Mouse (Mus musculus): ENCODE measurements around the gene Txnip. TPM values are rescaled to one million over a fixed set of nuclear protein-coding genes. Genes with fewer than 3 reads are reported as not detected.
A peak's percentile ranks its signal among the peaks of the same experiment; 100 is the strongest.

Txnip gene
- polyA plus RNA-seq, 1 experiment from 2014 or later = 57.6 TPM

- Histone ChIP-seq H3K4me2 (replicated peaks) (no peak overlapping the region), H3K36me3 (no peaks in the 10 kb centered on the region; the same call in 1 of the 2 replicates), H3K9ac (replicated peaks) (no peak overlapping the region), H3K4me1 (replicated peaks) (peaks cover 11% of the 10 kb centered on the region), H3K4me3 (replicated peaks) (no peak overlapping the region), H3K27ac (no peak overlapping the region), H3K27me3 (peaks cover 9% of the 10 kb centered on the region; the same call in 1 of the 2 replicates), H3K9me3 (no peaks in the 10 kb centered on the region)
- no peak for ATAC-seq
- WGBS = 85% methylated on average over 16 of the region's 16 CpGs
Measured at GRCm38 (mm10) chr3:96581771-96582515, 24.2 kb downstream of the Txnip start.

GRCm38 (mm10) chr3:96583386-96583785 is 25.6 kb downstream of the Txnip start:
- Histone ChIP-seq H3K4me3 (replicated peaks) (no peak overlapping the region), H3K27me3 (peaks cover 9% of the 10 kb centered on the region; the same call in 1 of the 2 replicates), H3K4me2 (replicated peaks) (no peak overlapping the region), H3K36me3 (no peaks in the 10 kb centered on the region; the same call in 1 of the 2 replicates), H3K27ac (no peak overlapping the region), H3K4me1 (replicated peaks) (peaks cover 6% of the 10 kb centered on the region), H3K9me3 (no peaks in the 10 kb centered on the region), H3K9ac (replicated peaks) (no peak overlapping the region)
- ATAC-seq = no peak
- WGBS = 96% methylated on average over 5 of the region's 5 CpGs

- no peak overlapping the region for H3K27ac ChIP-seq
- 80% methylated on average over 4 of the region's 4 CpGs for WGBS
- H3K9me3 ChIP-seq = no peaks in the 10 kb centered on the region
- H3K27me3 ChIP-seq = peaks cover 8% of the 10 kb centered on the region; the same call in 1 of the 2 replicates
- no peak overlapping the region for H3K4me3 ChIP-seq (replicated peaks)
- H3K9ac ChIP-seq (replicated peaks) = no peak overlapping the region
- H3K36me3 ChIP-seq = no peaks in the 10 kb centered on the region
- no peak for ATAC-seq
- H3K4me1 ChIP-seq (replicated peaks) = peaks cover 19% of the 10 kb centered on the region
- H3K4me2 ChIP-seq (replicated peaks) = no peak overlapping the region
Measured at GRCm38 (mm10) chr3:96590657-96591056, 32.9 kb downstream of the Txnip start.

- Histone ChIP-seq H3K9ac (replicated peaks) (peak overlapping the region; percentile 78), H3K27me3 (peaks cover 12% of the 10 kb centered on the region; the same call in 1 of the 2 replicates)
Measured at GRCm38 (mm10) chr3:96593374-96593773, 35.6 kb downstream of the Txnip start.

GRCm38 (mm10) chr3:96593790-96594560 is 36.2 kb downstream of the Txnip start, which contains the start of gene Polr3gl:
Polr3gl (minus strand) TSS chr3:96594181.
- peak within 1 kb of the TSS; percentile 67 for H3K4me3 ChIP-seq (replicated peaks)
- H3K4me1 ChIP-seq (replicated peaks) = peaks cover 52% of the 10 kb centered on the region
- no peaks in the 10 kb centered on the region for H3K36me3 ChIP-seq
- H3K9ac ChIP-seq (replicated peaks) = peak within 1 kb of the TSS; percentile 78
- ATAC-seq = peak; percentile 88
- no peaks in the 10 kb centered on the region for H3K9me3 ChIP-seq
- H3K27ac ChIP-seq = peak within 1 kb of the TSS; percentile 76
- under 1% methylated on average over 38 of the region's 38 CpGs for WGBS
- H3K27me3 ChIP-seq = peaks cover 14% of the 10 kb centered on the region; the same call in 1 of the 2 replicates
- H3K4me2 ChIP-seq (replicated peaks) = peak within 1 kb of the TSS; percentile 70

More at GRCm38 (mm10) chr3:96593374-96593773, 35.6 kb downstream of the Txnip start:
- Histone ChIP-seq H3K4me3 (replicated peaks) (peak overlapping the region; percentile 67), H3K36me3 (no peaks in the 10 kb centered on the region), H3K9me3 (no peaks in the 10 kb centered on the region), H3K4me2 (replicated peaks) (peak overlapping the region; percentile 70), H3K27ac (peak overlapping the region; percentile 76), H3K4me1 (replicated peaks) (peaks cover 46% of the 10 kb centered on the region)
- 1% methylated on average over 10 of the region's 10 CpGs for WGBS
- no peak for ATAC-seq

- no peak for ATAC-seq
- peaks cover 59% of the 10 kb centered on the region for H3K4me1 ChIP-seq (replicated peaks)
- 81% methylated on average over 5 of the region's 5 CpGs for whole genome bisulfite sequencing
- no peak overlapping the region for H3K9ac ChIP-seq (replicated peaks)
- peaks cover 14% of the 10 kb centered on the region; the same call in 1 of the 2 replicates for H3K27me3 ChIP-seq
- H3K36me3 ChIP-seq = no peaks in the 10 kb centered on the region
- no peak overlapping the region for H3K4me2 ChIP-seq (replicated peaks)
- H3K9me3 ChIP-seq = no peaks in the 10 kb centered on the region
- H3K4me3 ChIP-seq (replicated peaks) = no peak overlapping the region
- no peak overlapping the region for H3K27ac ChIP-seq
Measured at GRCm38 (mm10) chr3:96594851-96595250, 37.1 kb downstream of the Txnip start.

- no peak overlapping the region for H3K27ac ChIP-seq
- peak overlapping the region; percentile 85 for H3K4me2 ChIP-seq (replicated peaks)
- ATAC-seq = no peak
- peaks cover 67% of the 10 kb centered on the region for H3K4me1 ChIP-seq (replicated peaks)
- H3K9ac ChIP-seq (replicated peaks) = no peak overlapping the region
- H3K9me3 ChIP-seq = no peaks in the 10 kb centered on the region
- H3K4me3 ChIP-seq (replicated peaks) = peak overlapping the region; percentile 51
- 15% methylated on average over 6 of the region's 6 CpGs for WGBS
- H3K27me3 ChIP-seq = peaks cover 14% of the 10 kb centered on the region; the same call in 1 of the 2 replicates
- no peaks in the 10 kb centered on the region for H3K36me3 ChIP-seq
Measured at GRCm38 (mm10) chr3:96595661-96596060, 37.9 kb downstream of the Txnip start.

GRCm38 (mm10) chr3:96596228-96596707 is 38.5 kb downstream of the Txnip start, which contains the start of gene Ankrd34a:
Ankrd34a (plus strand) TSS chr3:96596636.
- H3K27ac ChIP-seq = peak within 1 kb of the TSS; percentile 64; the same call in 1 of the 2 replicates
- H3K4me3 ChIP-seq (replicated peaks) = peak within 1 kb of the TSS; percentile 51
- H3K36me3 ChIP-seq = no peaks in the 10 kb centered on the region
- H3K9me3 ChIP-seq = no peaks in the 10 kb centered on the region
- H3K4me2 ChIP-seq (replicated peaks) = peak within 1 kb of the TSS; percentile 85
- peak within 1 kb of the TSS; percentile 74 for H3K9ac ChIP-seq (replicated peaks)
- H3K27me3 ChIP-seq = peaks cover 14% of the 10 kb centered on the region; the same call in 1 of the 2 replicates
- WGBS = under 1% methylated on average over 19 of the region's 23 CpGs
- H3K4me1 ChIP-seq (replicated peaks) = peaks cover 67% of the 10 kb centered on the region
- ATAC-seq = no peak

- ATAC-seq = no peak
- under 1% methylated on average over 12 of the region's 12 CpGs for WGBS
- Histone ChIP-seq H3K36me3 (no peaks in the 10 kb centered on the region), H3K9ac (replicated peaks) (peak overlapping the region; percentile 74), H3K27me3 (peaks cover 14% of the 10 kb centered on the region; the same call in 1 of the 2 replicates), H3K4me1 (replicated peaks) (peaks cover 69% of the 10 kb centered on the region), H3K4me3 (replicated peaks) (peak overlapping the region; percentile 51), H3K27ac (0 out of 2 replicates have a peak overlapping the region, but pooled peaks have one; percentile 64), H3K4me2 (replicated peaks) (peak overlapping the region; percentile 85), H3K9me3 (no peaks in the 10 kb centered on the region)
Measured at GRCm38 (mm10) chr3:96596855-96597254, 39.1 kb downstream of the Txnip start.

GRCm38 (mm10) chr3:96597435-96597891 is 39.7 kb downstream of the Txnip start:
- ATAC-seq = 0 out of 2 replicates have a peak, but pooled peaks have one; percentile 4
- Histone ChIP-seq H3K4me2 (replicated peaks) (peak overlapping the region; percentile 85), H3K9me3 (no peaks in the 10 kb centered on the region), H3K36me3 (no peaks in the 10 kb centered on the region), H3K4me3 (replicated peaks) (peak overlapping the region; percentile 51), H3K9ac (replicated peaks) (peak overlapping the region; percentile 74), H3K27ac (peak overlapping the region; percentile 64), H3K27me3 (peaks cover 14% of the 10 kb centered on the region; the same call in 1 of the 2 replicates), H3K4me1 (replicated peaks) (peaks cover 71% of the 10 kb centered on the region)
- WGBS = under 1% methylated on average over 40 of the region's 40 CpGs
